Mouse (Mus musculus) spleen, postnatal 14 days (tissue): ENCODE results near the gene Abhd13.

Experiments
- DNase-seq, 2 experiments: peaks; one replicate each; pipeline ENCODE4 v3.0.0; 2021 to 2022; ENCODE audit warnings: low spot score in 2 of 2

Abhd13 gene

DNA sequence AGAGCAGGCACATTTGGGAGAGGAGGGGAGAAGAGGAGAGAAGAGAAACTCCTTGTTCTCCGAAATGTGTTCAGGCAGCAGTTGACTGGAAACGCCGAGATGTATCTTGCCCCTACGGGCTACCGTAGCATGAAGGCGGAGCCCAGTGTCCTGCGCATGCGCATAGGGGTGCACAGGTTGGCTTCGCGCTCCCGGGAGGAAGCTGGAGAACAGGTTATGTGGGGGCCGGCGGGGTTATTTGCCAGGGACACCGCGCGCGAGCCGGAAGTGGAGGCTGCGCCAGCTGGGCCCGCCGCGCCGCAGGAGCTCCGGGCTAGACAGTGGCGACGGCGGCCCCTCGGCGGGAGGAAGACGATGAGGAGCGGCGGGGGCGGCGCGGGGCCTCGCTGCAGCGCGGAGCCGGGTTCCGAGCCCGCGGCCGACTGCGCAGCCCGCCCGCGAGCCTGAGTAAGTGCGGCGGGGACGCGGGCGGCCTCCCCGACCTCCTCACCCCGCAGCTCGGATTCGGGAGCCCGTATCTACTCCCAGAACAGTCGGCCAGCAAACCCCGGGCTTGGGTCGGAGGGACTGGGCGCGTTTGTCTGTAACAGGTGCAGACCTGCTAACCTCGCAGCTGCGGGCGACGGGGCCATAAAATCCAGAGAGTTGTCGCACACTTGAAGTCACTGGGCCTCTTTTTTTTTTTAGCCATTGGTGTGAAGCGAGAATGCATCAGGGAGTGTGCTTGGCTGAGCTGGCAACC, at the start of gene Abhd13, which contains the start of gene Lig4:
Gene Abhd13 (plus strand): TSS at position 135 of the 742 bp plus-strand sequence.
Gene Lig4 (minus strand): TSS at position 114 of the 742 bp plus-strand sequence.
- DNase-seq = peak; percentile 96

DNA sequence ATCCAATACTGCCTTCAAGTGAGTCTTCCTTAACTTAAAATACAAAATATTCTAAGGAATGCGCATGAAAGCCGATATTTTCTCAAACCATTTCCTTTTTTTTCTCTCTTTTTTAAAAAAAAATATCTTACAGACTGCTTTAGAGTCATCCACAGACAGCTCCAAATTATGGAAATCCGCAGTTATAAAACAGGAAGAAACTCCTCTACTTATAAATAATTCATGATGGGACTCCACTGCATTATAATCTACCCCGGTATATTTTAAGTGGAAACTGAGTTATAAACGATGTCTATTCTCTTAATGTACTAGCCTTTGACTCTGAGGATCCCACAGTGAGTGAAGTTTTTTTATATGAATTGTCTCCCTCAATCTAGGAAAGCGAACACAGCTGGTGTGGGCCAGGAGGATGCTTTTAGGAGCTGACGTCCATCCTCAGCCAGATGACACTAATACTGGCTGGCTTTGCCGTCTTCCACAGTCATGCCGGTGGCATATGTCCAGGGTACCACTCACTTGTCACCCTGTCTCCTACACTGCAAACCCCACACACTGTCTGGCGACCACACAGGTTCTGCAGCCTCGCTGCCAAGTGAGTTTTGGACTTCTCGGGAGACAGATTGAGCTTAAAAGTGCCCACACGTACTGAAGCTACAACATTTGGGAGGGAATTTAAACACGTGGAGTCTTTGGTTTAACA, 47.6 kb upstream of the Abhd13 start:
- DNase-seq = no peak

DNA sequence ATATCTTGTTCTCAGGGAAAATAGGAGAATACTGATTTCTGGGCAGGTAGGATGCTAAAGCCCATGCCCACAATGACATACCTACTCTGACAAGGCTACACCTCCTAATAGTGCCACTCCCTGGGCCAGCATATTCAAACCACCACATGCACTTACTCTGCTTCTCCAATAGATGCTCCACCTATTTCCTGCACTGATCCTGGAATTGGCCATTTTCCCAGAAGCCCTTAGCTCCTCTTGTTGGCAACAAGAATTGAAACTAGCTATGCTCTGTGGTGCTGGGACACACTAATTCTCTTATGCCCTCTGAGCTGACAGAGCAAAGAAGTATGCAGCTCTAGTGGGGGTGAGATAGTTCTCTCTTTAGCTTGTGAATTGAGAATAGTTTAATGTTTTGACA, 44.8 kb upstream of the Abhd13 start:
- DNase-seq = no peak

DNA sequence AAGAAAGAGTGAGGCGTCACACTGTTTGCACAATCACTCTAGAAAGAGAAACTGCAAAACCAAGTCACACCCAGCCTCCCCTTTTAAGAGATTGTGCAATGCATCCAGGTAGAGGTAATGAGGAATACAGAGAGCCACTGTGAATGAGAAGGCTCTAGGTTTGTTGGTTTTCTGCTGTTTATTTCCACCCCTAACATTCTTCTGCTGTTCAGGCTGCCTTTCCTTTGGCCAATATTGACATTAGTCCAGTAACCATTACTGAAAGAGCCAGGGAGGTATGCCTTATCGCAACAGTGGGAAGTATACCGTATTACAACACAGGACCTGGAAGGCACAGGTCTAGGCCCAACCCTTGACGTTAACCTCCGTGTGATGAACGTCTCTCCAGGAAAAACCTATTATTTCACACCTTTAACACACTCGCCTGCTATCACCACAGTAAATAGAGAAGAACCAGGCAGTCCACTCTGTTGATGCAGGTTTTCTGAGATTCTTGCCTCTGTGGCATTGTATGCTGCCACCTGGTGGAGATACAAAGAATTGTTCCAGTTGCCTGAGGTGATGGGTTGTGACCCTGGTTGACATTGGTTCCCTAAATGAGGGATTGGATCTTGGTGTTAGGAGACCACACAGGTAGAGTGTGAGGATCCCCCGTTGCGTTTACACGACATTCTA, 42.5 kb upstream of the Abhd13 start:
- peak in 1 of 2 experiments; percentile 16 for DNase-seq

DNA sequence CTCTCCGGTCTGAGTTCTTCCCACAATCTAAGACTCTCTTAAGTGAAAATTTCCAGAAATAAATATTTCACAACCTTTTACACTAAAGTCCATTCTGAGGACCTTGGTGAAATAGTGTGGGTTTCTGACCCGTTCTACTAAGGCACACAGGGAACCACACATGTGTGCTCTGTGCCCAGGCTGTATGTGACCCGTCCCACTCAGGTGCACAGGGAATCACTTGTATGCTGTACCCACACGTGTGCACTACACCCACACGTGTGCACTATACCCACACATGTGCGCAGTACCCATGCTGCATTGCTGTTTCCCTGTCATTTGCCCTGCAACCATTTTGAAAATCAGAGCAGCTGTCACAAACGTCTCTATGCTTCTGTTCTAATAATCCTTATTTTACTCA, 41.9 kb upstream of the Abhd13 start:
- DNase-seq = no peak

DNA sequence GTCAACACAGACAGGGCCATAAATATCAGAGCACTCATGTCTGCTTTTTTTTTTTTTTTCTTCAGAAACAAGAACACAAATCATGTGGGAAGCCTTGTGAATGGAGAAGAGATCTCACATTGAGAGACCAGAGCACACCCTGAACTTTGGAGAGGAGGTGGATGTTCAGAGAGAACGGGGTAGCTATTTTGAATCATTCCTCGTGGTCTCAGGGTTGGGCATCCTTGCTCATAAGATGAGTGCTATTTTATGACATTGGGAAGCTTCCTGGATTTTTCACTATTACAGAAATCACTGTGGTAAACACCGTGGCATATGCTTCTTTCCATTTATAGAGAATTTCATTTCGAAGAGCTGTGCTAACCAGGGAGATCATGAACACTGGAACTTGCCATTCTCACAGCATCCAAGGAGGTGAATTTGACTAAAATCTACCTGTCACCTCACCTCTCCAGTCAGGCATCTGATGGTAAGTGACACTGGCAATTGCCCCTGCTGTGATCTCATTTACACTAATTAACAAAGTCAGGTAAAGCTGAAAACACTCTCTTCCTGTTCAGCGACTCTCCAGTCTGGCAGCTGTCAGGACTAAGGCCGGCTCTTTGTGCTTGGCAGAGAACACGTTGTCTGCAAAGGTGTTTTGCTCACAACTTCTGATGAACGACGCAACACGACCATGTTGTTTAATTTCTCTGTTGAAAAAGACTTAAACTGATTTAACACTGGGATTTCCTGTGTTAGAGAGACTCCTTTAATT, 28.2 kb upstream of the Abhd13 start:
- no peak for DNase-seq

DNA sequence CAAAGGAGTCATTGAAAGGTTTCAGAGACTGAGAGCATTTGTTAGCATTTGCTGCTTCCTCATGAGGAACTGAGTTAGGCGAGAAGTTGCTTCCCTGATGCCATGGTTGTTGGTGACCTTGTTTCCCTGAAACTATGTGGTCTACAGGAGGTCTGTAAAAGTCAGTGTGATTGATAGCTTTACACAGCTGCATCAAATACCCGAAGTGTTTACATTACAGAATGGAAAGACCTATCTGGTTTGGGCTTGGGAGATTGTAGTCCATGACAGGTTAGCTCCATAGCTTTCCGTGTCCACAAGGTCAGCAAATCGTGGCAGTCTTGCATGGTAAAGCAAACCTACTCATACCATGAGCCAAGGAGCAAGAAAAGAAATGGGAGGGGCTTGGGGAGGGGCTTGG, 19.2 kb upstream of the Abhd13 start:
- DNase-seq = no peak

DNA sequence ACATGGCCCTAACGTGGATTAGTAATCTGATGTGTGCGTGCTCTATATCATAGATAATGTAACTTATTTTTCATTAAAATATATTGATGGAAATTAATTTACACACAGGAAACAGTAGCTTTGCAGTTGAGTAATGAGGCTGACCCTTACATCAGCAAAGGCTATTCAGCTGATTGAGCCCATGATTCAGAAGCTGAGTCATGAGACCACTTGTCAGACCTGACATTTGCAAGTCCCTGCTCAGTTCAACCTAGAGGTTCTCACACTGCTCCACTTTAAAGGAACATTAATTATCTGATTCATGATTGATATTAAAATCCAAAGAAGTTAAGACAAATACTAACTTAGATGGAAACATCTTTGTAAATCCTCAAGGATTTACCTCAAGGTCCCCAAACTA, 17.6 kb upstream of the Abhd13 start:
- no peak for DNase-seq

DNA sequence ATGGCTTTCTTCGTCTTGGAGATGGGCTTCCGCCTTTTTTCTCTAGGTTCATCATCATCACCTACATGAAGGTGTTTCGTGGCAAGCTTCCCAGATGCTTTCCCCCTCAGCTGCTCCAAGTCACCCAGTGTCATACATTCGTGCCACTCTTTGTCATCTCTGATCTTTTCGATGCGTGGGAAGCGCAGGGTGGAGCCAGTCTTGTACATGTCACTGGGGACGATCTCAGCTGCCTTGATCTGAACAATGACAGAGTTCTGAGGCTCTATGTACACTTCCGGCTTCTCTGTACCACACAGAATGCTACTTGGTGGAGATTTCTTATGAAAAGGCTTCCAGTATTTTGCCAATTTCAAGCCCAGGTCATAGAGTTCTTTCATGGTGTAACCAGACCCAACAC, 5.6 kb upstream of the Abhd13 start:
- DNase-seq = no peak

DNA sequence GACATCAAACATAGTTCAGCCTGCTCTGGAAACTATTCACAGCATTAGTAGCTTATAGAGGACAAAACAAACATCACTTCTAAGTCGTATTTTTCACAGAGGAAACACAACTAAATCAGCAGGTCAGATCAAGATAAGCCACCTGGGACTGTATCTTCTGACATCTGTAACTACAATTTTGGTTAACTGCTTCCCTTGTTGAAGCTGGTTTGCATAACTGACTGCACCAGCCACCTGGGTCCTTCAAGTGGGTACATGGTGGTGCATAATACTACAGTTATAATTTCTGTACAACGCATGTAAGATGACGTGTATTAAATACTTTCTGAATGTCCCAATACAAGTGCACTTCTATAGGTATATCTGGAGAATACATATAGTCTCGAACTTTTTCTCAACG, 2.2 kb upstream of the Abhd13 start:
- DNase-seq = no peak

DNA sequence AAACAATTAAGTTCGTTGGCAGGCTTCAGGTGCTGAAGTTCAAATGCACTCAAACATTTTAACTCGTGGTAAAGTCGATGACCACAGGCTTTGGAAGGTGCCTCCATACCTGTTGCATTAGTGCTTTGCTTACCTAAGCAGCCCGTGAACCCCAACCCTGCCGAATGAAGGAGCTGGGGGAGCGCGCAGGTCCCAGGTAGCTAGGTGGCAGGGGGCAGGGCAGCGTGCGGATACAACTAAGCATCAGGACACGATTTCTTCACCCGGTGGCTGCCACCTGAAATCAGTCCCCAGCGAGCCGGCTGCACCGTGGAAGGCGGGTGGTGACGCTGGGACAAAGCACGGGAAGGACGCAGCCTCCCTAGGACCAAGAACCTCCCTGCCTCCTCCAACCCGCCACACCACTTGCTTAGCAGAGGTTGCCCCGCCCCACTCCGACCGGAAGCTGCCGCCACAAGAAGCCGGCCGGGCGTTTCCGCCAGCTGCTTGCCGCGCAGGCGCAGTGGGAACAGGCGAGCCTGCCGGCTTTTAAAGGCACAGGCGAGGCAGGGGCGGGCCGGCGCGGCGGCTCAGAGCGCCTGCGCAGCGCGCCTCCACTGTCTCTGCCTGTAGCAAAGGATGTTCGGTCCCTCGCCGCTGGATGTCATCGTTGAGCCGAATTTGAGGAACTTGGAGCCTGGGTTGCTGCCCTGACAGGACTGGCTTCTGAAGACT, 1.5 kb upstream of the Abhd13 start:
- peak; percentile 93 to 94 for DNase-seq

DNA sequence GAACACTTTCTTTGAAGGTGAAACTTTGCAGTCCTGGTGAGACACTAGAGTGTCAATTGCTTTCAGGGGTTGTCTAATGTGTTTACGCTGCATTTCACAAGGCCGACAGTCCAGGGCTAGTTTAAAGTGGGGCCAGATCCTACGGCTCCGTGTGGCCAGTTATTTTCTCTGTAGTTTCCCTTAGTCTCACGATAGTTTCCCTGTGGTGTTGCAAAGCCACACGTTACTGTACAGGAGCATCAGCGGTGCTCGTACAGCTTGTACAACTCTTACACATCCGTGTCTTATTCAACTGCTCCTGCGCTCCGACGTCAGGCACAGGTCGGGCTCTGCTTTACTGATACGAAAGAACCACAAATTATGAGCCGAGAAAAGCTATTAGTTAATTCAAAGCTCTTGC, 491 bp upstream of the Abhd13 start:
- DNase-seq = no peak

DNA sequence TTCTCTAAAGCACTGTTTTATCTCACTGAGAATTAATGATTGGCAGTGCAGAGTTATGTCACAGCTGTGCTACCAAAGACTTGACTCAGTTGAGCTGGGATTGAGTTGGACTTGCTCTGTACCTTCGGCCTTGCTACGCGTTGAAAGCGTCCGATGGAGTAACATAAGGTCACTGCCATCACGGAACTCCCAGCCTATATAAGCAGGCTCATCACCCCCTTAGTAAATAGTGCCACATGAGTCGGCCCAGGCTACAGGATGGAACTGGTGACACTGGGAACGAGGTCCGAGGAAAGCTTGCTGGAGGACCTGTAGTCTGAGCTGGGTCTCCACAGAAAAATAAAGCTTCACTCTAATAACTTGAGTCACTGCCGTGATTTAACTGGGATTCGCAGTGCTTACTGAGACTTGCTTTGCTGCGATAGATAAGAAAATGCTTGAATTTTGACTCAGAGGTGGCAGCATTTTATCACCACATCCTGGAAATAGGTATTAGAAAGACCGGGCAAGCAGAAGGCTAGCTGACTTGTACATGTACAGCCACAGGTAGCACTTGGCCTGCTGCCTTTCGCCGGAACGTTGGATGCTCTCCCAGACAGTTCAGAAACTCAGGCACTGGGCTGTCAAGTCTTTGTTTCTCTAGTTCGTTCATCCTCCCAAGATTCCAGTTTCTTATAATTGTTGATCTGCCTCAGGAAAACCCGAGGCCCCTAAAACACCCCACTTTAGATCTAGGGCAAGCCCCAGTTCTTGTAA, 1.1 kb downstream of the Abhd13 start:
- DNase-seq = no peak

DNA sequence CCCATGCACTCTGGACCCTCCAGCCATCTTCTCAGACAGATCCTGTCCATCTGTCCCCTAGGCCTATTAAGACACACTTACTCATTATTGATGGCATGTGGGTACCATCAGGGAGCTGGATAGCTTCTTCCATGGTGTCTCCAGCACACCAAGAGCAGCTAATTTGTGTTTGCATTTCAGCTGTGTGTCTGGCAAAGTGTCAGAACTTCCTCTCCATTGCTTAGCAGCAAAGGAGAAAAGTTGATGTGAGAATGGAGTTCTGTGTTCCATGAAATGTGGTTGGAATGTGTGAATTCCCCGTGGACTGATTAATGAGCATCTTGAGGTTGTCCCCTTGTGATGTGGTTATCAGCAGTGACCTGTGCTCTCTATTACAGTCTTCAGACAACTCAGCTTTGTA, 2.2 kb downstream of the Abhd13 start:
- DNase-seq = no peak

DNA sequence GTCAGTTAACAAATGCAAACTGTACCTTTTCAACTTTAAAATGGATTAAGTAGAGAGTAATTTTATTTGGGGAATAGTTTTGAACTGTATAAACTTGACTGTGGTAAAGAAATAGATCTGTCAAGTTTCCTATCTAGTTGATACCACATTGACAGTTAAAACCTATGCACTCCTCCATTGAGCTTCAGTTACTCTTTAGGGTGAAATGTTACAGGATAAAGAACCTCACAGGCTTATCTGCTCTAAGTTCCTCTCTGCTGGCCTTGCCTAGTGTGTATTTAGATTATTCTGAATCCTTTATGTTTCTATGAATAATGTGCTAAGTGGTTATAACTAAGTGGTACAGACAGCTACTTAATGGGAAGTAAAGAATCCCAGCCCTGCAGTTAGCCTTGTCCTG, 2.7 kb downstream of the Abhd13 start:
- DNase-seq = no peak

DNA sequence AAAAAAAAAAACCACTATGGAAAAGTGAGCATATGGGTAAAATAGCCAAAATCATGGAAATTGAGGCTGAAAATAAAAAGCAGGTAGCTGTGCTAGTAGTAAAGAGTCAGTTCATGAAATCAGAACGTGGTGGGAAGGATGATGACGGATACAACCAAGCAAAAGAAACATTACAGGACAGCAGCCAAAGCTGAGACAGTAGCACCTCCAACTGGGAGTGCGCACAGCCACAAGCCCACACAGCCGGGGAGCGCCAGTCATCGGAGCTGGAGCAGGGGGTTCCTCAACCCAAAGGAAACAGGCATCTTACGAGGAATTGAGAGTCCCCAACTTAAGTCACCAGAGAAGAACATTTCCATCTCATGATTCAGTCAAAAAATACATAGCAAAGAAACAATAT, 26.6 kb downstream of the Abhd13 start:
- no peak for DNase-seq

DNA sequence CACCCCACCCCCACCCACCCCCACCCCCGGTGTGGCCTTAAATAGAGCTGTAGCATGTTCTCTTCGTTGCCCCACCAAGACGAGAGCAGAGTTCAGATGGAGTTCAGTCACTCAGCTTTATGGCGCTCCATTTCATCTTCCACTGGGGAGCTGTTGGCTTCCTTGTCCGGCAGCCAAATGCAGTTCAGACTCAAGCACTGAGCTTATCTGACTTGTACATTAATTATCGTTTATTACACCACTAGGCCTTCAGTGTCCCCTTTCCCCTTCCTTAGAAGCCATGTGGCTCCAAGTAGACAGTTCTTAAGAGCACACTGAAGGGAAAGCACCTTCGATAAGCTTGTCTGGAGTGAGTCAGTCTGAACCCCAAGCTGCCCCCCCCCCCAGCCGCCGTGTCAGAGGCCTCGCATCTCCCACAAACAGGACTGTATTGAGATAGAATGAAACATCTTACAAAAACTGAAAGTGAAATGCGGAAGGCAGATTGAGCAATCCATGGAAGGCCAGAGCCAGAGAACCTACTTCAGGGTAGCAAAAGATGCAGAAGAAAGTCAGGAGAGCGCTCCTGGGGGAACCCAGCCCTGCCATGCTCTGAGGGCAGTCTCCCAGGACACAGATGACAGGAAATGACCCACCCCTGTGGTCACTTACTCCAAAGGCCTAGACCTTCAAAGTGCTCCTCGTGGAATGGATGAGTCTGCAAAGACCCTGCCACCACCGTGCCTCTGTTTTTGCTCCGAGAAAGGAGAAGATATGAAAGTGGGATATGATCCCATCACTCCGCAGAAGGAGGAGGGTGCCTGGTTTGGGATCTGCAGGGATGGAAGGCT, 28.9 kb downstream of the Abhd13 start, which contains the start of gene Tnfsf13b:
Gene Tnfsf13b (plus strand): TSS at position 312 of the 830 bp plus-strand sequence.
- DNase-seq = no peak

DNA sequence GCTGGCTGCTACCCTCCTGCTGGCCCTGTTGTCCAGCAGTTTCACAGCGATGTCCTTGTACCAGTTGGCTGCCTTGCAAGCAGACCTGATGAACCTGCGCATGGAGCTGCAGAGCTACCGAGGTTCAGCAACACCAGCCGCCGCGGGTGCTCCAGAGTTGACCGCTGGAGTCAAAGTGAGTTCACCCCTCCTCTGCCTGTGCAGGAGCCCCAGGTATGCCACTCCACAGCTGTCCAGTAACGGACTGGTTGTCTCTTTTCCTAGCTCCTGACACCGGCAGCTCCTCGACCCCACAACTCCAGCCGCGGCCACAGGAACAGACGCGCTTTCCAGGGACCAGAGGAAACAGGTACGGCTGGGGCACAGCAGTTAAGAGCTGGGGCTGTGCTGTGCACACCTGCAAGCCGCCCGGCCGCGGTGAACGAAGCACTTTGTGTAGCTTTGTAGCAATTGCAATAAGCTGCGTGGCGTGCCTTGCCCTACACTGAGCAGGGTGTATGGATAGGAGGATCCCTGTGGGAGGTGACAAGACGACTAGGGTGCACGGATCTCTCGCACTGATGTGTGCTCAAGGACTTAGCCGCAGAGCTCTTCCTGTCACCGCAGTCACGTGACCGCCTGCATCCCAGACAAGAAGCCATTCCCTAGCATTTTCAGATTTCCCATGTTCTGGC, 29.6 kb downstream of the Abhd13 start:
- DNase-seq = no peak

DNA sequence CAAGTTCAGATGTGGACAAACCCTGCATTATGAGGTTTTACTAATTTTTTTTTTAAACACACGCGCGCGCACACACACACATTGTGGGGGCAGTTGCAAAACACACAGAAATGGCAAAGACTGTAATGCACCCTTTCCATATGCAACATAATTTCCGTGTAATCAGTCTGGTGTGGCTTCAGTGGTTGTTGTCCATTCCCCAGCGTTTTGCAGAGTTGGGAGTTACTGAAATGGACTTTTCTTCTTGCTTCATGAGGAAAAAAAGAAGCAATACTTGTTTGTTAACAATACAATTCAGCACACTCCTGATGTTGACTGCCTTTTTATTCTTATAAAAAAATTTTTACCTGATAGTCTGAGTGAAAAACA, 30.1 kb downstream of the Abhd13 start:
- DNase-seq = no peak
